25 mouse cellular contexts compared by ENCODE assay signal in the genomic region with DNA sequence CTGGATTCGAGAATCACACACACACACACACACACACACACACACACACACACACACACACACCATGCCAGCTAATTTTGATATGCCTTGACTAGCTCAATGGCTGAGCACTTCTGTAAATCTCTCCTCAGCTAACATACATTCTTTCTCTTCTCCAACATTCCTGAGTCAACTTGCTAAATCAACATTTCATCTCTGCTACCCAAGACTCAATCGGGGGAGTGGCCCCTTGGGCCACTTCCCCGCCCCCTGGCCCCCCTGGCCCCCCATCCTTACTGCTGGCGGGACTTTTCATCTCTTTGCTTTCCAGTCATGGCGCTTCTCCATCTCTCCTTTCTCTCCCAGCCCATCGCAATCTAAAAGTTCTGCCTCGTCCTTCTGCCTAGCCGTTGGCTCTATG. TPM values are rescaled to one million over a fixed set of nuclear protein-coding genes. Genes with fewer than 3 reads are reported as not detected.
A peak's percentile ranks its signal among the peaks of the same experiment; 100 is the strongest.
DNase-seq lines count a peak whose midpoint lies in the region; ATAC-seq and TF ChIP-seq lines count a peak whose summit lies in the region.
"Had no signal": no experiment of that assay in that cellular context is flagged by ENCODE, and none has a peak within 500 bp of the region (broad histone marks: within the 10 kb centered on the region; RNA-seq: fewer than 3 reads in every experiment).

No protein-coding gene starts in this region.

- H3K4me2 ChIP-seq in lung, embryonic 14.5 days, result no peak overlapping the region
- H3K4me2 ChIP-seq in lung, embryonic 16.5 days (ENCODE audit: low read depth, low read length), result no peak overlapping the region
- no peak overlapping the region for H3K4me2 ChIP-seq in stomach, embryonic 14.5 days (replicated peaks; ENCODE audit: low read depth, low read length)
- H3K4me2 ChIP-seq in stomach, postnatal 0 days (replicated peaks; ENCODE audit: low read depth), result no peak overlapping the region
- H3K4me2 ChIP-seq: embryonic facial prominence, embryonic 13.5 days; embryonic facial prominence, embryonic 15.5 days; forebrain, embryonic 12.5 days had no signal

- TF ChIP-seq EP300 in stomach, postnatal 0 days (optimal IDR thresholded peaks at IDR 0.05), result no peak

- 29% methylated on average over 8 of the region's 8 CpGs for WGBS in lung, embryonic 14.5 days
- WGBS in lung, adult 2 months, result 46% methylated on average over 8 of the region's 8 CpGs
- 34% methylated on average over 7 of the region's 8 CpGs for WGBS in lung, embryonic 16.5 days
- 46% methylated on average over 8 of the region's 8 CpGs for WGBS in stomach, embryonic 14.5 days
- WGBS in stomach, postnatal 0 days, result 36% methylated on average over 8 of the region's 8 CpGs

- DNase-seq in lung, embryonic 14.5 days, result no peak
- no peak for DNase-seq in lung, adult 2 months
- DNase-seq in lung, adult 18-20 months, result no peak
- DNase-seq in stomach, postnatal 0 days (ENCODE audit: low spot score), result no peak
- DNase-seq: adrenal gland, adult 2 months; adrenal gland, postnatal 10 days; adrenal gland, postnatal 25 days; cerebellum, adult 11 months; cerebellum, adult 18-20 months; cerebellum, adult 8-10 months; cerebellum, adult 9-11 months; cerebellum, postnatal 14 days; cerebellum, postnatal 36 days; embryo, embryonic 11 days had no signal

- no peak for TF ChIP-seq CTCF in lung, embryonic 14.5 days (IDR thresholded peaks at IDR 0.05; ENCODE audit: low read depth)
- no peak for TF ChIP-seq CTCF in lung, adult 2 months (IDR thresholded peaks at IDR 0.05; ENCODE audit: insufficient read depth, low read length)
- no peak for TF ChIP-seq CTCF in stomach, postnatal 0 days (IDR thresholded peaks at IDR 0.05; ENCODE audit: low read depth)

- no peak overlapping the region for H3K9ac ChIP-seq in lung, embryonic 14.5 days
- no peak overlapping the region for H3K9ac ChIP-seq in lung, embryonic 16.5 days (ENCODE audit: low read length)
- H3K9ac ChIP-seq in stomach, embryonic 14.5 days (replicated peaks; ENCODE audit: low read depth, low read length), result no peak overlapping the region
- H3K9ac ChIP-seq in stomach, postnatal 0 days (ENCODE audit: low read length), result no peak overlapping the region
- H3K9ac ChIP-seq: embryonic facial prominence, embryonic 13.5 days; embryonic facial prominence, embryonic 15.5 days; forebrain, embryonic 12.5 days had no signal

- H3K4me1 ChIP-seq in lung, embryonic 14.5 days (ENCODE audit: insufficient read depth), result no peaks in the 10 kb centered on the region
- H3K4me1 ChIP-seq in lung, adult 2 months (ENCODE audit: control insufficient read depth, insufficient read depth, low read length), result no peaks in the 10 kb centered on the region
- H3K4me1 ChIP-seq in lung, embryonic 16.5 days (replicated peaks; ENCODE audit: control insufficient read depth, insufficient read depth, low read length), result no peaks in the 10 kb centered on the region
- no peaks in the 10 kb centered on the region for H3K4me1 ChIP-seq in stomach, embryonic 14.5 days (ENCODE audit: control insufficient read depth, insufficient read depth, low read length)
- H3K4me1 ChIP-seq in stomach, postnatal 0 days (replicated peaks; ENCODE audit: control insufficient read depth, insufficient read depth), result no peaks in the 10 kb centered on the region
- H3K4me1 ChIP-seq: embryonic facial prominence, embryonic 13.5 days; embryonic facial prominence, embryonic 15.5 days had no signal

- no peak overlapping the region for H3K27ac ChIP-seq in lung, embryonic 14.5 days (ENCODE audit: low read depth)
- H3K27ac ChIP-seq in lung, embryonic 16.5 days (ENCODE audit: low read length), result no peak overlapping the region
- H3K27ac ChIP-seq in stomach, embryonic 14.5 days (ENCODE audit: low read length), result no peak overlapping the region
- H3K27ac ChIP-seq in stomach, postnatal 0 days (replicated peaks), result no peak overlapping the region
- H3K27ac ChIP-seq: embryonic facial prominence, embryonic 13.5 days; embryonic facial prominence, embryonic 15.5 days; forebrain, embryonic 10.5 days; forebrain, embryonic 12.5 days had no signal

- H3K9me3 ChIP-seq in lung, embryonic 14.5 days (ENCODE audit: low read depth, low read length), result no peaks in the 10 kb centered on the region
- H3K9me3 ChIP-seq in lung, embryonic 16.5 days (ENCODE audit: control insufficient read depth, low read length), result no peaks in the 10 kb centered on the region
- H3K9me3 ChIP-seq in stomach, embryonic 14.5 days (ENCODE audit: control insufficient read depth, low read depth, low read length), result no peaks in the 10 kb centered on the region
- no peaks in the 10 kb centered on the region for H3K9me3 ChIP-seq in stomach, postnatal 0 days (ENCODE audit: control insufficient read depth, low read length)
- H3K9me3 ChIP-seq: embryonic facial prominence, embryonic 13.5 days; embryonic facial prominence, embryonic 15.5 days; forebrain, embryonic 10.5 days; forebrain, embryonic 12.5 days had no signal

- no peak overlapping the region for H3K4me3 ChIP-seq in lung, embryonic 14.5 days (ENCODE audit: low read depth, low read length)
- no peak overlapping the region for H3K4me3 ChIP-seq in lung, adult 2 months (replicated peaks; ENCODE audit: extremely low read depth, low read depth, low read length)
- H3K4me3 ChIP-seq in lung, embryonic 16.5 days (ENCODE audit: low read length), result no peak overlapping the region
- no peak overlapping the region for H3K4me3 ChIP-seq in stomach, embryonic 14.5 days (ENCODE audit: low read depth, low read length)
- H3K4me3 ChIP-seq in stomach, postnatal 0 days (ENCODE audit: low read depth, low read length), result no peak overlapping the region
- H3K4me3 ChIP-seq: embryonic facial prominence, embryonic 13.5 days; embryonic facial prominence, embryonic 15.5 days; erythroblast, embryonic 14.5 days; forebrain, embryonic 10.5 days; forebrain, embryonic 12.5 days had no signal

- ATAC-seq in lung, embryonic 14.5 days (ENCODE audit: insufficient read depth), result peak; percentile 69; the same call in 1 of the 2 replicates
- ATAC-seq in lung, embryonic 16.5 days (ENCODE audit: low read depth), result peak; percentile 67
- ATAC-seq in stomach, embryonic 14.5 days (ENCODE audit: insufficient number of reproducible peaks, insufficient read depth, low FRiP score, low read depth), result peak; percentile 46; the same call in 1 of the 2 replicates
- no peak for ATAC-seq in stomach, postnatal 0 days (ENCODE audit: low FRiP score, low TSS enrichment)
- ATAC-seq: forebrain, embryonic 14.5 days had no signal

- no peaks in the 10 kb centered on the region for H3K36me3 ChIP-seq in lung, embryonic 14.5 days (ENCODE audit: insufficient read depth)
- no peaks in the 10 kb centered on the region for H3K36me3 ChIP-seq in lung, embryonic 16.5 days (ENCODE audit: control insufficient read depth, insufficient read depth, low read length)
- H3K36me3 ChIP-seq in stomach, embryonic 14.5 days (ENCODE audit: control insufficient read depth, insufficient read depth, low read length), result no peaks in the 10 kb centered on the region
- H3K36me3 ChIP-seq in stomach, postnatal 0 days (ENCODE audit: control insufficient read depth, insufficient read depth, low read length), result no peaks in the 10 kb centered on the region
- H3K36me3 ChIP-seq: embryonic facial prominence, embryonic 13.5 days; embryonic facial prominence, embryonic 15.5 days; forebrain, embryonic 10.5 days; forebrain, embryonic 12.5 days had no signal

- no peaks in the 10 kb centered on the region for H3K27me3 ChIP-seq in lung, embryonic 14.5 days (ENCODE audit: insufficient read depth, low read length)
- no peaks in the 10 kb centered on the region for H3K27me3 ChIP-seq in lung, embryonic 16.5 days (ENCODE audit: control insufficient read depth, insufficient read depth, low read depth, low read length)
- H3K27me3 ChIP-seq in stomach, embryonic 14.5 days (ENCODE audit: control insufficient read depth, insufficient read depth, low read length), result no peaks in the 10 kb centered on the region
- no peaks in the 10 kb centered on the region for H3K27me3 ChIP-seq in stomach, postnatal 0 days (ENCODE audit: control insufficient read depth, insufficient read depth, low read length)
- H3K27me3 ChIP-seq: embryonic facial prominence, embryonic 13.5 days; embryonic facial prominence, embryonic 15.5 days; forebrain, embryonic 12.5 days had no signal

- TF ChIP-seq POLR2A in lung, adult 2 months (IDR thresholded peaks at IDR 0.05; ENCODE audit: borderline replicate concordance, extremely low read depth, low read depth, low read length), result no peak

RNA-seq across cellular contexts. Expression of a gene that starts 13.2 kb away (rescaled TPM):
- polyA plus RNA-seq in lung, embryonic 14.5 days (2014; fragmentation: Nextera tagmentation; extraction: Ambion mirVana), result not detected in 2 replicates
- polyA plus RNA-seq in lung, adult 2 months (2012; rRNA removed), result not detected in 2 replicates
- polyA plus RNA-seq in lung, embryonic 16.5 days (2015; fragmentation: Nextera tagmentation; extraction: Ambion mirVana), result not detected in 2 replicates
- not detected in 2 replicates for polyA plus RNA-seq in stomach, embryonic 14.5 days (2014; fragmentation: Nextera tagmentation; extraction: Ambion mirVana)
- polyA plus RNA-seq in stomach, postnatal 0 days (2015; fragmentation: Nextera tagmentation; extraction: Ambion mirVana), result not detected in 2 replicates
- polyA plus RNA-seq: adrenal gland, adult 2 months; C2C12; embryonic facial prominence, embryonic 11.5 days; embryonic facial prominence, embryonic 13.5 days; embryonic facial prominence, embryonic 15.5 days; erythroblast, embryonic 14.5 days; forebrain, embryonic 10.5 days; forebrain, embryonic 12.5 days; forebrain, embryonic 14.5 days had no signal

RNA-seq across cellular contexts. Expression of a gene that starts 19.0 kb away (rescaled TPM):
- not detected in 2 replicates for polyA plus RNA-seq in lung, embryonic 14.5 days (2014; fragmentation: Nextera tagmentation; extraction: Ambion mirVana)
- polyA plus RNA-seq in lung, adult 2 months (2012; rRNA removed), result 0.34 TPM in 1 of 2 replicates, not detected in the other
- polyA plus RNA-seq in lung, embryonic 16.5 days (2015; fragmentation: Nextera tagmentation; extraction: Ambion mirVana), result not detected in 2 replicates
- not detected in 2 replicates for polyA plus RNA-seq in stomach, embryonic 14.5 days (2014; fragmentation: Nextera tagmentation; extraction: Ambion mirVana)
- polyA plus RNA-seq in stomach, postnatal 0 days (2015; fragmentation: Nextera tagmentation; extraction: Ambion mirVana), result not detected in 2 replicates
- polyA plus RNA-seq: adrenal gland, adult 2 months; brain, embryonic 14.5 days; embryonic facial prominence, embryonic 11.5 days; embryonic facial prominence, embryonic 13.5 days; embryonic facial prominence, embryonic 15.5 days; erythroblast, embryonic 14.5 days; forebrain, embryonic 10.5 days; forebrain, embryonic 12.5 days; forebrain, embryonic 14.5 days had no signal

RNA-seq across cellular contexts. Expression of a gene that starts 26.1 kb away (rescaled TPM):
- polyA plus RNA-seq in lung, embryonic 14.5 days (2014; fragmentation: Nextera tagmentation; extraction: Ambion mirVana), result 43.8 and 46.4 TPM in 2 replicates
- polyA plus RNA-seq in lung, adult 2 months (2012; rRNA removed), result 6.5 and 11.2 TPM in 2 replicates
- 31.7 and 33.3 TPM in 2 replicates for polyA plus RNA-seq in lung, embryonic 16.5 days (2015; fragmentation: Nextera tagmentation; extraction: Ambion mirVana)
- 38.5 and 40.9 TPM in 2 replicates for polyA plus RNA-seq in stomach, embryonic 14.5 days (2014; fragmentation: Nextera tagmentation; extraction: Ambion mirVana)
- 18.2 and 18.3 TPM in 2 replicates for polyA plus RNA-seq in stomach, postnatal 0 days (2015; fragmentation: Nextera tagmentation; extraction: Ambion mirVana)
